Mouse (Mus musculus): Measurements from ENCODE around the gene H13. TPM values are rescaled to one million over a fixed set of nuclear protein-coding genes. Genes with fewer than 3 reads are reported as not detected.

H13 gene
- polyA plus RNA-seq, 1 experiment from 2014 or later = 81.7 TPM

- Histone ChIP-seq H3K9me3 (replicated peaks; ENCODE audit: control insufficient read depth, low read length) (no peaks in the 10 kb centered on the region), H3K4me1 (ENCODE audit: control insufficient read depth, insufficient read depth, low read length) (peaks cover 17% of the 10 kb centered on the region), H3K27ac (ENCODE audit: low read length) (no peak overlapping the region), H3K36me3 (ENCODE audit: control insufficient read depth, insufficient read depth) (no peaks in the 10 kb centered on the region; the same call in 1 of the 2 replicates), H3K27me3 (ENCODE audit: control insufficient read depth, insufficient read depth, low read length) (peaks cover 28% of the 10 kb centered on the region), H3K4me3 (ENCODE audit: low read length) (peak overlapping the region; percentile 6; the same call in 1 of the 2 replicates), H3K4me2 (ENCODE audit: low read depth, low read length) (peak overlapping the region; percentile 74), H3K9ac (ENCODE audit: low read length) (no peak overlapping the region)
- ATAC-seq (replicated peaks; ENCODE audit: extremely low read depth, insufficient read depth, low FRiP score) = no peak
- WGBS = 60% methylated on average over 3 of the region's 3 CpGs
Measured at GRCm38 (mm10) chr2:152629239-152629638, 40.0 kb upstream of the H13 start.

- H3K9me3 ChIP-seq (replicated peaks; ENCODE audit: control insufficient read depth, low read length) = no peaks in the 10 kb centered on the region
- H3K4me2 ChIP-seq (ENCODE audit: low read depth, low read length) = peak overlapping the region; percentile 74; the same call in 1 of the 2 replicates
- H3K9ac ChIP-seq (ENCODE audit: low read length) = no peak overlapping the region
- peaks cover 30% of the 10 kb centered on the region for H3K27me3 ChIP-seq (ENCODE audit: control insufficient read depth, insufficient read depth, low read length)
- no peak overlapping the region for H3K4me3 ChIP-seq (ENCODE audit: low read length)
- no peaks in the 10 kb centered on the region; the same call in 1 of the 2 replicates for H3K36me3 ChIP-seq (ENCODE audit: control insufficient read depth, insufficient read depth)
- no peak for ATAC-seq (replicated peaks; ENCODE audit: extremely low read depth, insufficient read depth, low FRiP score)
- H3K4me1 ChIP-seq (ENCODE audit: control insufficient read depth, insufficient read depth, low read length) = peaks cover 17% of the 10 kb centered on the region
- WGBS = 65% methylated on average over 6 of the region's 6 CpGs
- H3K27ac ChIP-seq (ENCODE audit: low read length) = no peak overlapping the region
Measured at GRCm38 (mm10) chr2:152629904-152630303, 39.4 kb upstream of the H13 start.

GRCm38 (mm10) chr2:152633334-152633733, 35.9 kb upstream of the H13 start:
- WGBS = 23% methylated on average over 17 of the region's 17 CpGs
- Histone ChIP-seq H3K4me2 (ENCODE audit: low read depth, low read length) (peak overlapping the region; percentile 46), H3K9me3 (replicated peaks; ENCODE audit: control insufficient read depth, low read length) (no peaks in the 10 kb centered on the region), H3K9ac (ENCODE audit: low read length) (peak overlapping the region; percentile 2; the same call in 1 of the 2 replicates), H3K27ac (ENCODE audit: low read length) (no peak overlapping the region; the same call in 1 of the 2 replicates), H3K4me3 (ENCODE audit: low read length) (peak overlapping the region; percentile 3; the same call in 1 of the 2 replicates), H3K4me1 (ENCODE audit: control insufficient read depth, insufficient read depth, low read length) (peaks cover 18% of the 10 kb centered on the region), H3K36me3 (ENCODE audit: control insufficient read depth, insufficient read depth) (no peaks in the 10 kb centered on the region; the same call in 1 of the 2 replicates), H3K27me3 (ENCODE audit: control insufficient read depth, insufficient read depth, low read length) (peaks cover 7% of the 10 kb centered on the region)
- ATAC-seq (replicated peaks; ENCODE audit: extremely low read depth, insufficient read depth, low FRiP score) = no peak

GRCm38 (mm10) chr2:152634311-152634710, 35.0 kb upstream of the H13 start:
- Histone ChIP-seq H3K4me1 (ENCODE audit: control insufficient read depth, insufficient read depth, low read length) (peaks cover 18% of the 10 kb centered on the region), H3K36me3 (ENCODE audit: control insufficient read depth, insufficient read depth) (no peaks in the 10 kb centered on the region; the same call in 1 of the 2 replicates), H3K4me2 (ENCODE audit: low read depth, low read length) (no peak overlapping the region), H3K27me3 (ENCODE audit: control insufficient read depth, insufficient read depth, low read length) (peaks cover 2% of the 10 kb centered on the region; the same call in 1 of the 2 replicates), H3K4me3 (ENCODE audit: low read length) (no peak overlapping the region), H3K9me3 (replicated peaks; ENCODE audit: control insufficient read depth, low read length) (no peaks in the 10 kb centered on the region), H3K9ac (ENCODE audit: low read length) (no peak overlapping the region), H3K27ac (ENCODE audit: low read length) (no peak overlapping the region)
- WGBS = 58% methylated on average over 29 of the region's 29 CpGs
- no peak for ATAC-seq (replicated peaks; ENCODE audit: extremely low read depth, insufficient read depth, low FRiP score)

GRCm38 (mm10) chr2:152636246-152637005, 32.8 kb upstream of the H13 start:
- WGBS = 60% methylated on average over 23 of the region's 23 CpGs
- no peaks in the 10 kb centered on the region for H3K9me3 ChIP-seq (replicated peaks; ENCODE audit: control insufficient read depth, low read length)
- H3K9ac ChIP-seq (ENCODE audit: low read length) = 0 out of 2 replicates have a peak overlapping the region, but pooled peaks have one; percentile 32
- H3K36me3 ChIP-seq (ENCODE audit: control insufficient read depth, insufficient read depth) = no peaks in the 10 kb centered on the region
- peak; percentile 73 for ATAC-seq (replicated peaks; ENCODE audit: extremely low read depth, insufficient read depth, low FRiP score)
- 0 out of 2 replicates have a peak overlapping the region, but pooled peaks have one; percentile 23 for H3K4me2 ChIP-seq (ENCODE audit: low read depth, low read length)
- H3K4me3 ChIP-seq (ENCODE audit: low read length) = no peak overlapping the region
- H3K27ac ChIP-seq (ENCODE audit: low read length) = peak overlapping the region; percentile 86
- peaks cover 18% of the 10 kb centered on the region for H3K4me1 ChIP-seq (ENCODE audit: control insufficient read depth, insufficient read depth, low read length)
- H3K27me3 ChIP-seq (ENCODE audit: control insufficient read depth, insufficient read depth, low read length) = 0 out of 2 replicates have a peak, but pooled peaks cover 2% of the 10 kb centered on the region

- no peak overlapping the region for H3K9ac ChIP-seq (ENCODE audit: low read length)
- 0 out of 2 replicates have a peak overlapping the region, but pooled peaks have one; percentile 23 for H3K4me2 ChIP-seq (ENCODE audit: low read depth, low read length)
- H3K9me3 ChIP-seq (replicated peaks; ENCODE audit: control insufficient read depth, low read length) = no peaks in the 10 kb centered on the region
- H3K4me1 ChIP-seq (ENCODE audit: control insufficient read depth, insufficient read depth, low read length) = peaks cover 18% of the 10 kb centered on the region
- 71% methylated on average over 6 of the region's 6 CpGs for WGBS
- ATAC-seq (replicated peaks; ENCODE audit: extremely low read depth, insufficient read depth, low FRiP score) = no peak
- H3K4me3 ChIP-seq (ENCODE audit: low read length) = no peak overlapping the region
- no peaks in the 10 kb centered on the region for H3K36me3 ChIP-seq (ENCODE audit: control insufficient read depth, insufficient read depth)
- H3K27me3 ChIP-seq (ENCODE audit: control insufficient read depth, insufficient read depth, low read length) = 0 out of 2 replicates have a peak, but pooled peaks cover 2% of the 10 kb centered on the region
- peak overlapping the region; percentile 86 for H3K27ac ChIP-seq (ENCODE audit: low read length)
Measured at GRCm38 (mm10) chr2:152637006-152637322, 32.3 kb upstream of the H13 start.

GRCm38 (mm10) chr2:152637381-152637780, 31.9 kb upstream of the H13 start:
- no peaks in the 10 kb centered on the region for H3K36me3 ChIP-seq (ENCODE audit: control insufficient read depth, insufficient read depth)
- H3K9ac ChIP-seq (ENCODE audit: low read length) = no peak overlapping the region
- 0 out of 2 replicates have a peak, but pooled peaks cover 2% of the 10 kb centered on the region for H3K27me3 ChIP-seq (ENCODE audit: control insufficient read depth, insufficient read depth, low read length)
- no peaks in the 10 kb centered on the region for H3K9me3 ChIP-seq (replicated peaks; ENCODE audit: control insufficient read depth, low read length)
- 79% methylated on average over 4 of the region's 4 CpGs for WGBS
- ATAC-seq (replicated peaks; ENCODE audit: extremely low read depth, insufficient read depth, low FRiP score) = no peak
- no peak overlapping the region for H3K4me2 ChIP-seq (ENCODE audit: low read depth, low read length)
- H3K4me1 ChIP-seq (ENCODE audit: control insufficient read depth, insufficient read depth, low read length) = peaks cover 18% of the 10 kb centered on the region
- H3K4me3 ChIP-seq (ENCODE audit: low read length) = no peak overlapping the region
- peak overlapping the region; percentile 86 for H3K27ac ChIP-seq (ENCODE audit: low read length)

- no peaks in the 10 kb centered on the region for H3K9me3 ChIP-seq (replicated peaks; ENCODE audit: control insufficient read depth, low read length)
- 57% methylated on average over 6 of the region's 6 CpGs for WGBS
Measured at GRCm38 (mm10) chr2:152638865-152639264, 30.4 kb upstream of the H13 start.

More at GRCm38 (mm10) chr2:152638865-152639264, 30.4 kb upstream of the H13 start:
- H3K36me3 ChIP-seq (ENCODE audit: control insufficient read depth, insufficient read depth) = no peaks in the 10 kb centered on the region
- H3K27me3 ChIP-seq (ENCODE audit: control insufficient read depth, insufficient read depth, low read length) = 0 out of 2 replicates have a peak, but pooled peaks cover 2% of the 10 kb centered on the region
- no peak overlapping the region for H3K4me2 ChIP-seq (ENCODE audit: low read depth, low read length)
- no peak for ATAC-seq (replicated peaks; ENCODE audit: extremely low read depth, insufficient read depth, low FRiP score)
- H3K9ac ChIP-seq (ENCODE audit: low read length) = no peak overlapping the region
- no peak overlapping the region for H3K4me3 ChIP-seq (ENCODE audit: low read length)
- H3K27ac ChIP-seq (ENCODE audit: low read length) = peak overlapping the region; percentile 68
- peaks cover 11% of the 10 kb centered on the region for H3K4me1 ChIP-seq (ENCODE audit: control insufficient read depth, insufficient read depth, low read length)
